Mouse (Mus musculus) adrenal gland, adult 2 months (tissue): ENCODE measurements around the gene Gm4846. TPM values are rescaled to one million over a fixed set of nuclear protein-coding genes. Genes with fewer than 3 reads are reported as not detected.
"Not testable (repeated sequence)": the region's sequence is repeated elsewhere in the genome, so short reads cannot be mapped to it uniquely, and the experiment has no call there.

Experiments used
- DNase-seq: peaks from one replicate; pipeline ENCODE4 v3.0.0; 2021
- long read RNA-seq: library from polyadenylated mRNA; stranded (forward); transcript quantifications from one replicate; pipeline ENCODE4 v2.0.0, GENCODE M21; 2021
- polyA plus RNA-seq: library from polyadenylated mRNA; depleted of rRNA; stranded (reverse); fragments of >200 nt; gene quantifications from 2 replicates; pipeline ENCODE4 v1.2.3, GENCODE M21; 2012; rRNA removed
- total RNA-seq, 2 experiments: library from RNA; stranded (reverse); gene quantifications; 2 replicates each; pipeline ENCODE4 v1.2.3; 2021

The Gm4846 gene
- total RNA-seq = under 1 TPM in 1 of 2 experiments, not detected in 1; 0.17 TPM
- not detected in 2 replicates for polyA plus RNA-seq
- long read RNA-seq = 0 reads

GRCm38 (mm10) chr1:166497488-166497887 is at the start of gene Gm4846:
Gene Gm4846, minus strand, starts transcription at chr1:166497588.
- DNase-seq = not testable (repeated sequence)

DNA sequence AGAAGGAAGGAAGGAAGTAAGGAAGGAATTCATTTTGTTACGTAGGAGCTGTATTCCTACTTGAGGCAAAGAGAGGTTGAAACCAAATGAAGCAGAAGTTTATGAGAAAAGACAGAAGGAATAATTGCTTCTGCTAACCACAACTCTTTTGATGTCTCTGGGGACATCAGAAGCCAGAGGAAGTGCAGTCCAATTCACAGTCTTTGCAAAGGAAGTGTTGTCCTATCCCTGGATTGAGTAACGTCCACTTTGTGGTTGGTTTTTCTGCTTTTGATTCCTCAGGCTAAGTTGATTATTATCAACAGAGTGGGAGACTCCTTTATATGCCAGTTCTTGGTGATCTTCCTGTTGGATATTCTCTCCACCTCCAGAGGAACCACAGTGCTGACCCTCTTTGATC is 34.1 kb upstream of the Gm4846 start:
- DNase-seq = not testable (repeated sequence)

GRCm38 (mm10) chr1:166524709-166525108 is 27.3 kb upstream of the Gm4846 start:
- DNase-seq = not testable (repeated sequence)

- DNase-seq = not testable (repeated sequence)
These were observed 22.2 kb upstream of the Gm4846 start for GRCm38 (mm10) chr1:166519626-166520025.

DNA sequence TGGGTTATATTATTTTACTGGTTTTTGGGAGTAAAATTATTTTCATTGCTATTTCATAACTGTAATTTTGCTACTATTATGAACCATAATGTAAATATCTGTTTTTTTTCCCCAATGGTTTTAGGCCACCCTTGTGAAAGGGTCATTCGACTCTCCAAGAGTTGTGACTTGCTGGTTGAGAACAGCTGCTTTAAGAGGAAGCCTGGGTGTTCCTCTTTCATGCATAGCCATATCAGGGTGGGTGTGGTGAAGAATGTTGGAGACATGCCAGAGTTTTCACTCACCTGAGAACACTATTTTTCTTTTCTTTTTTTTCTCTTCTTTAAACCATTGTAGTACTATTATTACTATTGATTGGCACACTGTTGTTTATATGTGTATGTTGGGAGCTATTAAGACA is 19.2 kb upstream of the Gm4846 start:
- DNase-seq = no peak

DNA sequence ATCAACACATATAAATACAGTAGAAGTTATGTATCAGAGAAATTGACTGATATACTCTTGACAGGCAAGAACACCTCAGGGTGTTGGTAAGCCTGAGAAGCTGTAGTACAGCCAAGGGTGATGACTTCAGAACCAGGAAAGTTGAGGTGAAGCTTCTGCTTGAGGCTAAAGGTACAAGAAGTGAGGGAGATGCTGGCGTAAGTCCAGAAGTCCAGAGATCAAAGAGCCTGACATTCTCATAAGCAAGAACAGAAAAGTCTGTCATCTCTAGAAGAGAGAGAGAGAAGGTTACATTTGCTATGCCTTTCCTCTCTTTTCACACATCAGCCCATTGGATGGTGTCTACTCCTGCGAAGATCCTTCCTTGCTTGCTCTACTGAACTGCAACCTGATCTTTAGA is 6.8 kb upstream of the Gm4846 start:
- DNase-seq = not testable (repeated sequence)

GRCm38 (mm10) chr1:166479503-166479902 is 17.9 kb downstream of the Gm4846 start:
- no peak for DNase-seq

GRCm38 (mm10) chr1:166467172-166467571 is 30.2 kb downstream of the Gm4846 start:
- no peak for DNase-seq

DNA sequence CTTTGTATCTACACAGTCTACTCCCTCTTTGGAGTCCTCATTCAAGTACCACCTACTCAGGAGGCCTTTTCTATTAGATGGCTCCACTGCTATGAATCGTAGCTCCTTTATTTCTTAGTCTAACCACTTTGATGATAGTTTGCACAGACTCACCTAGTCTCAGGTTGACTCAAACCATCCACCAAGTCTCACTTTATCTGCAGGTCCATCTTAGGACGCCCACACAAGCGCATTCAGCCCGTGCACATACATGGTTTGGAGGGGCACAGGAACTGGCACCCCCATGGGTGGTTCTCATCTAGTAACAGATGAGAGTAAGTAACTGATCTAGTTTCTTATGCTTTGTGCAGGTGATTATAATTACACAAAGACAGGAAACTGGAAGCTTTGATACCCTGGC is 34.8 kb downstream of the Gm4846 start:
- no peak for DNase-seq

DNA sequence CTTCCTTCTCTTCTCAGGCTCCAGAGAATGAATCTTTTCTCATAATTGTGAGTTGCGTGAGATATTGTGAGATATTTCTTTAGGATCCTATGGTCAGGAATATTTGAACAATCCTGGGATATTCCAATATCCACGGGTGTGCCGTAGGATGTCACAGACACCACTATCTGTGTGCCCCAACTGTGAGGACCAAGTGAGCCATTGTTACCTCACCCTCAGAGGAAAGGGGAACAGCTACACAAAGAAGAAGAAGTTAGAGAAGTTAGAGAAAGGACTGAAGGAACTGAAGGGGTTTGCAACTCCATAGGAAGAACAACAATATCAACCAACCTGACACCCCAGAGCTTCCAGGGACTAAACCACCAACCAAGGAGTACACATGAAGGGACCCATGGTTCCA is 55.4 kb downstream of the Gm4846 start:
- no peak for DNase-seq

DNA sequence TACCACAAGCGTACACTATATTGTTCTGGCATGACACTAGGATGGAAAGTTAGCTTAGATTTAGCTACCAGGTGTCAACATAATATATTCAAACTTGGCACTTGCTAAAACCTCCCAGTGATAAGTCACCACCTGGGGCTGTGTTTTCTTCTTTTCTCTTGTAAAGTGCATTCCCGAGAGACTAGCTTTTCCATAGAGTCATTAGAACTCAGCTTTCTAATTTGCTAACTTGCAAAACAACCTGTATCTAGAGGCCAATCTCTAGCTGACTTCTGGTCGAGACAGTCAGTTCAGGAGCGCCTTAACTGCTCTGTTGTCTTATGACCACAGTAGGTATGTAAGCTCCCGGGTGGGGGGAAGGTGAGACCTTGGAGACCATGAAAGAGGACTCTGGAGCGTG is 58.0 kb downstream of the Gm4846 start:
- no peak for DNase-seq

Other genes starting within 250 kb of the Gm4846 start
- gene Ildr2, start 243.4 kb downstream of the Gm4846 start, total RNA-seq = 10 to 100 TPM in 1 of 2 experiments, 1 to 10 TPM in 1; 3.1 to 11.2 TPM
- gene Ildr2, start 243.4 kb downstream of the Gm4846 start, polyA plus RNA-seq = 2.0 and 3.6 TPM in 2 replicates
- gene Tada1, start 118.5 kb downstream of the Gm4846 start, total RNA-seq = 10 to 100 TPM; 16.6 to 19.3 TPM
- gene Tada1, start 118.5 kb downstream of the Gm4846 start, polyA plus RNA-seq = 7.3 and 11.1 TPM in 2 replicates
- gene Pogk, start 87.7 kb downstream of the Gm4846 start, total RNA-seq = 10 to 100 TPM; 31.3 to 32.9 TPM
- 7.9 and 9.2 TPM in 2 replicates for gene Pogk, start 87.7 kb downstream of the Gm4846 start, polyA plus RNA-seq
- not detected for gene Gm4847, start 150.1 kb upstream of the Gm4846 start, total RNA-seq
- gene Gm4847, start 150.1 kb upstream of the Gm4846 start, polyA plus RNA-seq = not detected in 2 replicates
- gene Fmo9, start 184.3 kb upstream of the Gm4846 start, total RNA-seq = not detected
- gene Fmo9, start 184.3 kb upstream of the Gm4846 start, polyA plus RNA-seq = not detected in 2 replicates